Comparison of ENCODE assay signal across 12 mouse cellular contexts in the genomic region with DNA sequence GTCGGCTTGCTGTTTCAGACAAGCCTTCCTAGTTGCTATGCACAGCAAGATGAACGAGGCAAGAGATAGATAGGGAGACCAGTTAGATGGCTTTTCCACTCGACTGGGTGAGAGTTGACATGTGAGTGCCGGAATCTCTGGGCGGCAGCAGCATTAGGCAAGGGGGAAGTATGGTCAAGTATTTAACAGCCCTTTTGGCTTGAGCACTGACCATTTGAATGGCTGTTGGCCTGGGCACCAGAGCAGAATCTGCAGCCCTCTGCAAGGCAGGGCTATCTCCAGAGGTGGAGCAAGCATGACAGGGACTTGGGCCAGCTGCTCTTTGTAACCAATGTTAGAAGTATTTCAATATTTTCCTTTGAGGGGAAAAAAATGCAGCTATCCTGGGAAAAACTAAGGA. TPM values are rescaled to one million over a fixed set of nuclear protein-coding genes. Genes with fewer than 3 reads are reported as not detected.
DNase-seq lines count a peak whose midpoint lies in the region; ATAC-seq and TF ChIP-seq lines count a peak whose summit lies in the region.
"Had no signal": no experiment of that assay in that cellular context is flagged by ENCODE, and none has a peak within 500 bp of the region (broad histone marks: within the 10 kb centered on the region; RNA-seq: fewer than 3 reads in every experiment).

No protein-coding gene starts in this region.

- no peak for ATAC-seq in cerebellum, adult (ENCODE audit: insufficient number of reproducible peaks, low FRiP score, low TSS enrichment)
- ATAC-seq in megakaryocyte, adult 5-6 weeks (ENCODE audit: poor library complexity, severe bottlenecking): no peak
- ATAC-seq: CD4-positive, CD25-positive, alpha-beta regulatory T cell, adult 4 months; inflammation-experienced regulatory T-cells, adult 6 months had no signal

- H3K4me3 ChIP-seq in layer of hippocampus, adult 2 months: no peak overlapping the region
- H3K4me3 ChIP-seq: forebrain, embryonic 12.5 days; liver, embryonic 15.5 days had no signal

- DNase-seq in layer of hippocampus, adult 2 months (ENCODE audit: low spot score in 2 of 2): no peak
- DNase-seq in layer of hippocampus, adult 18-20 months (ENCODE audit: low spot score in 2 of 2): no peak
- peak; percentile 47 for DNase-seq in gastrocnemius, postnatal 25 days
- DNase-seq in heart, postnatal 36 days: peak; percentile 29 to 34
- peak; percentile 48 for DNase-seq in lung, postnatal 25 days (ENCODE audit: low spot score)
- no peak for DNase-seq in left cerebral cortex, postnatal 25 days (ENCODE audit: low spot score in 2 of 2)

- H3K27ac ChIP-seq in layer of hippocampus, adult 2 months: peak overlapping the region; percentile 60
- H3K27ac ChIP-seq: forebrain, embryonic 12.5 days; liver, embryonic 15.5 days had no signal

- TF ChIP-seq CTCF in layer of hippocampus, adult 2 months (conservative IDR thresholded peaks at IDR 0.05): no peak

- intact Hi-C loops in heart, postnatal 36 days (cut with DNase I): no loop called here
- intact Hi-C loops in left cerebral cortex, postnatal 25 days (cut with DNase I): no loop called here

RNA-seq across cellular contexts. Expression of gene Glcci1, which starts 36.5 kb away (rescaled TPM):
- total RNA-seq in layer of hippocampus, adult 2 months (2021): 10 to 100 TPM; 94.5 to 94.8 TPM
- total RNA-seq in layer of hippocampus, adult 18-20 months (2021): 100 to 1,000 TPM; 110 to 116 TPM
- total RNA-seq in gastrocnemius, postnatal 25 days (2021): 1 to 10 TPM; 4.3 to 5.6 TPM
- total RNA-seq in heart, postnatal 36 days (2021): 10 to 100 TPM in 1 of 2 experiments, 1 to 10 TPM in 1; 9.4 to 11.6 TPM
- 10.2 and 14.2 TPM in 2 replicates for total RNA-seq in megakaryocyte, adult 5-6 weeks (2015)
- 3.1 and 4.1 TPM in 2 replicates for total RNA-seq in megakaryocyte, adult 5-6 weeks (2017)
- total RNA-seq in left cerebral cortex, postnatal 25 days (2021): 100 to 1,000 TPM; 122 to 123 TPM

Comparison
In these comparisons a context has a peak if more than half of its experiments do, and no peak if none do; other contexts are left out.
1. DNase-seq: peak in gastrocnemius, postnatal 25 days (single experiment), heart, postnatal 36 days (2 of 2) and lung, postnatal 25 days (single experiment); none in layer of hippocampus, adult 2 months (0 of 2), layer of hippocampus, adult 18-20 months (0 of 2) and left cerebral cortex, postnatal 25 days (0 of 2).
2. RNA of gene Glcci1, which starts 36.5 kb away (total RNA-seq): 122 to 123 TPM in left cerebral cortex, postnatal 25 days, 110 to 116 TPM in layer of hippocampus, adult 18-20 months and 94.5 to 94.8 TPM in layer of hippocampus, adult 2 months; 9.4 to 11.6 TPM in heart, postnatal 36 days, 3.1 to 14.2 TPM in megakaryocyte, adult 5-6 weeks and 4.3 to 5.6 TPM in gastrocnemius, postnatal 25 days; every median in the first group is over 4 times any median in the second.